13 mouse cellular contexts compared by ENCODE assay signal in genomic region chr4:105033153-105033552, GRCm38 (mm10).
DNase-seq lines count a peak whose midpoint lies in the region; ATAC-seq and TF ChIP-seq lines count a peak whose summit lies in the region.
"Had no signal": no experiment of that assay in that cellular context is flagged by ENCODE, and none has a peak within 500 bp of the region (broad histone marks: within the 10 kb centered on the region; RNA-seq: fewer than 3 reads in every experiment).

No protein-coding gene starts in this region.

- no peaks in the 10 kb centered on the region for H3K4me1 ChIP-seq in hindbrain, embryonic 11.5 days (replicated peaks; ENCODE audit: control insufficient read depth, insufficient read depth, low read length)
- H3K4me1 ChIP-seq in hindbrain, embryonic 13.5 days (replicated peaks): no peaks in the 10 kb centered on the region
- H3K4me1 ChIP-seq in lung, embryonic 14.5 days (ENCODE audit: insufficient read depth): no peaks in the 10 kb centered on the region
- H3K4me1 ChIP-seq: forebrain, embryonic 12.5 days; midbrain, embryonic 12.5 days had no signal

- TF ChIP-seq CTCF in lung, embryonic 14.5 days (IDR thresholded peaks at IDR 0.05; ENCODE audit: low read depth): no peak; the same call in 1 of the 2 replicates

- no peak overlapping the region for H3K27ac ChIP-seq in hindbrain, embryonic 11.5 days (ENCODE audit: low read depth, low read length)
- H3K27ac ChIP-seq in hindbrain, embryonic 13.5 days: no peak overlapping the region
- no peak overlapping the region for H3K27ac ChIP-seq in lung, embryonic 14.5 days (ENCODE audit: low read depth)
- H3K27ac ChIP-seq: forebrain, embryonic 12.5 days; liver, embryonic 14.5 days; midbrain, embryonic 12.5 days had no signal

- H3K9ac ChIP-seq in hindbrain, embryonic 11.5 days (ENCODE audit: low read depth, low read length): no peak overlapping the region
- H3K9ac ChIP-seq in hindbrain, embryonic 13.5 days: no peak overlapping the region
- no peak overlapping the region for H3K9ac ChIP-seq in lung, embryonic 14.5 days
- H3K9ac ChIP-seq: forebrain, embryonic 12.5 days; liver, embryonic 14.5 days; midbrain, embryonic 12.5 days had no signal

- no peak overlapping the region for H3K4me3 ChIP-seq in hindbrain, embryonic 11.5 days (ENCODE audit: low read depth, low read length)
- H3K4me3 ChIP-seq in hindbrain, embryonic 13.5 days: no peak overlapping the region
- H3K4me3 ChIP-seq in lung, embryonic 14.5 days (ENCODE audit: low read depth, low read length): no peak overlapping the region
- H3K4me3 ChIP-seq: forebrain, embryonic 12.5 days; midbrain, embryonic 12.5 days had no signal

- WGBS in hindbrain, embryonic 11.5 days: 51% methylated on average over 7 of the region's 7 CpGs
- WGBS in hindbrain, embryonic 13.5 days: 42% methylated on average over 7 of the region's 7 CpGs
- WGBS in lung, embryonic 14.5 days: 53% methylated on average over 7 of the region's 7 CpGs

- DNase-seq in cerebellum, adult 18-20 months: peak; percentile 14 to 24
- DNase-seq in hindbrain, embryonic 11.5 days (ENCODE audit: low spot score): peak; percentile 25
- DNase-seq in lung, embryonic 14.5 days: peak; percentile 26
- DNase-seq in lung, postnatal 25 days (ENCODE audit: low spot score): no peak
- peak; percentile 27 for DNase-seq in embryo, embryonic 11 days
- no peak for DNase-seq in urinary bladder, adult 2 months (ENCODE audit: low spot score)
- DNase-seq: adrenal gland, adult 8-10 months; heart, adult 18-20 months had no signal

- no peaks in the 10 kb centered on the region for H3K36me3 ChIP-seq in hindbrain, embryonic 11.5 days (ENCODE audit: control insufficient read depth, insufficient read depth, low read length)
- peaks cover 11% of the 10 kb centered on the region; the same call in 1 of the 2 replicates for H3K36me3 ChIP-seq in hindbrain, embryonic 13.5 days
- no peaks in the 10 kb centered on the region for H3K36me3 ChIP-seq in lung, embryonic 14.5 days (ENCODE audit: insufficient read depth)
- H3K36me3 ChIP-seq: forebrain, embryonic 12.5 days; midbrain, embryonic 12.5 days had no signal

- H3K9me3 ChIP-seq in hindbrain, embryonic 11.5 days (ENCODE audit: control insufficient read depth, low read length): no peaks in the 10 kb centered on the region
- H3K9me3 ChIP-seq in hindbrain, embryonic 13.5 days: no peaks in the 10 kb centered on the region
- no peaks in the 10 kb centered on the region for H3K9me3 ChIP-seq in lung, embryonic 14.5 days (ENCODE audit: low read depth, low read length)
- H3K9me3 ChIP-seq: forebrain, embryonic 12.5 days; midbrain, embryonic 12.5 days had no signal

- no peaks in the 10 kb centered on the region for H3K27me3 ChIP-seq in hindbrain, embryonic 11.5 days (ENCODE audit: control insufficient read depth, insufficient read depth, low read length)
- no peaks in the 10 kb centered on the region for H3K27me3 ChIP-seq in hindbrain, embryonic 13.5 days
- H3K27me3 ChIP-seq in lung, embryonic 14.5 days (ENCODE audit: insufficient read depth, low read length): no peaks in the 10 kb centered on the region
- H3K27me3 ChIP-seq: forebrain, embryonic 12.5 days; midbrain, embryonic 12.5 days had no signal

- no peak for ATAC-seq in cerebellum, adult (ENCODE audit: insufficient number of reproducible peaks, low FRiP score, low TSS enrichment)
- ATAC-seq in hindbrain, embryonic 11.5 days (ENCODE audit: low FRiP score): no peak
- ATAC-seq in hindbrain, embryonic 13.5 days (ENCODE audit: low FRiP score): no peak
- ATAC-seq in lung, embryonic 14.5 days (ENCODE audit: insufficient read depth): no peak

- no peak overlapping the region for H3K4me2 ChIP-seq in hindbrain, embryonic 11.5 days (replicated peaks; ENCODE audit: low read depth, low read length)
- H3K4me2 ChIP-seq in hindbrain, embryonic 13.5 days: no peak overlapping the region
- no peak overlapping the region for H3K4me2 ChIP-seq in lung, embryonic 14.5 days
- H3K4me2 ChIP-seq: forebrain, embryonic 12.5 days; midbrain, embryonic 12.5 days had no signal

Comparison
In these comparisons a context has a peak if more than half of its experiments do, and no peak if none do; other contexts are left out.
1. DNase-seq: peak in cerebellum, adult 18-20 months (2 of 2), hindbrain, embryonic 11.5 days (single experiment), lung, embryonic 14.5 days (single experiment) and embryo, embryonic 11 days (single experiment); none in lung, postnatal 25 days (single experiment) and urinary bladder, adult 2 months (single experiment).